Mouse (Mus musculus) brain, embryonic 18.5 days (tissue): Measurements from ENCODE around the gene Zfp865.
"Not testable (repeated sequence)": the region's sequence is repeated elsewhere in the genome, so short reads cannot be mapped to it uniquely, and the experiment has no call there.

Experiments
- DNase-seq: peaks from one replicate; pipeline ENCODE4 v3.0.0-alpha.2; 2012; ENCODE audit warnings: low read depth, low spot score

Gene Zfp865

GRCm38 (mm10) chr7:5015118-5016001 is 4.8 kb upstream of the Zfp865 start, which contains the start of gene Gm44973:
Gm44973 (plus strand) TSS chr7:5015496.
- DNase-seq = peak; percentile 95

GRCm38 (mm10) chr7:5016057-5016456 is 4.1 kb upstream of the Zfp865 start:
- DNase-seq = no peak

- DNase-seq = no peak
Measured at GRCm38 (mm10) chr7:5016920-5017319, 3.3 kb upstream of the Zfp865 start.

- DNase-seq = no peak
Measured at GRCm38 (mm10) chr7:5017352-5017751, 2.8 kb upstream of the Zfp865 start.

GRCm38 (mm10) chr7:5017931-5018330 is 2.2 kb upstream of the Zfp865 start:
- DNase-seq = no peak

GRCm38 (mm10) chr7:5019576-5019975 is 600 bp upstream of the Zfp865 start:
- not testable (repeated sequence) for DNase-seq

GRCm38 (mm10) chr7:5020685-5021084 is 509 bp downstream of the Zfp865 start:
- DNase-seq = no peak

GRCm38 (mm10) chr7:5021197-5021596 is 1.0 kb downstream of the Zfp865 start:
- no peak for DNase-seq

GRCm38 (mm10) chr7:5029543-5029942 is 9.4 kb downstream of the Zfp865 start:
- DNase-seq = no peak

GRCm38 (mm10) chr7:5029946-5030345 is 9.8 kb downstream of the Zfp865 start:
- no peak for DNase-seq

- DNase-seq = no peak
Measured at GRCm38 (mm10) chr7:5030554-5031275, 10.5 kb downstream of the Zfp865 start.

GRCm38 (mm10) chr7:5031496-5031895 is 11.3 kb downstream of the Zfp865 start:
- no peak for DNase-seq

- DNase-seq = no peak
Measured at GRCm38 (mm10) chr7:5033818-5034217, 13.6 kb downstream of the Zfp865 start, which contains the start of gene 4632433K11Rik. 4632433K11Rik (plus strand) TSS chr7:5034118.

GRCm38 (mm10) chr7:5035628-5036027 is 15.5 kb downstream of the Zfp865 start:
- no peak for DNase-seq

- DNase-seq = no peak
Measured at GRCm38 (mm10) chr7:5036136-5036535, 16.0 kb downstream of the Zfp865 start.

- DNase-seq = no peak
Measured at GRCm38 (mm10) chr7:5037026-5037425, 16.9 kb downstream of the Zfp865 start.

GRCm38 (mm10) chr7:5037467-5037866 is 17.3 kb downstream of the Zfp865 start:
- DNase-seq = no peak

- peak; percentile 78 for DNase-seq
Measured at GRCm38 (mm10) chr7:5038109-5038732, 18.0 kb downstream of the Zfp865 start, which contains the start of gene Zfp784. Zfp784 (minus strand) TSS chr7:5038446.

GRCm38 (mm10) chr7:5038940-5039339 is 18.8 kb downstream of the Zfp865 start:
- no peak for DNase-seq

GRCm38 (mm10) chr7:5044981-5045380 is 24.8 kb downstream of the Zfp865 start:
- DNase-seq = no peak

GRCm38 (mm10) chr7:5046112-5046511 is 25.9 kb downstream of the Zfp865 start:
- DNase-seq = no peak

- no peak for DNase-seq
Measured at GRCm38 (mm10) chr7:5047313-5047712, 27.1 kb downstream of the Zfp865 start.
